Mouse (Mus musculus) liver, embryonic 14.5 days (tissue): ENCODE results near the gene Mpnd. TPM values are rescaled to one million over a fixed set of nuclear protein-coding genes. Genes with fewer than 3 reads are reported as not detected.

ENCODE experiments used
- ATAC-seq: fragments of 200-750 bp; cut with Nextera tagmentation; 2 replicates; pipeline ENCODE4 v1.8.0; 2017; ENCODE audit warnings: moderate number of reproducible peaks, mild to moderate bottlenecking, moderate library complexity; ENCODE audit not compliant: insufficient read depth
- DNase-seq, 3 experiments: peaks; one replicate each; pipeline ENCODE4 v3.0.0-alpha.2; 2012 to 2013; ENCODE audit warnings: low read depth in 3 of 3, low spot score in 3 of 3
- H3K27ac ChIP-seq: fragments of 300-500 bp; sonication (generic); 2 replicates; pipeline ENCODE4 v1.5.1; 2014; ENCODE audit warnings: moderate library complexity, mild to moderate bottlenecking, control low read depth, inconsistent platforms
- H3K27me3 ChIP-seq: fragments of 300-500 bp; sonication (generic); 2 replicates; pipeline ENCODE4 v1.6.1; 2014; ENCODE audit warnings: mild to moderate bottlenecking, low read length, moderate library complexity; ENCODE audit not compliant: control insufficient read depth, insufficient read depth
- H3K36me3 ChIP-seq: fragments of 300-500 bp; sonication (generic); replicated peaks from 2 replicates; pipeline ENCODE4 v1.6.1; 2014; ENCODE audit warnings: low read depth; ENCODE audit not compliant: control insufficient read depth, insufficient read depth
- H3K4me1 ChIP-seq, 2 experiments: fragments of 200-500 bp in 1 of 2; fragments of 300-500 bp in 1 of 2; sonication (generic) in 1 of 2; replicated peaks; 2 replicates each; pipeline ENCODE4 v1.6.1; 2012 to 2014; ENCODE audit warnings: antibody characterized with exemption in 1 of 2, inconsistent platforms in 1 of 2, low read length in 1 of 2; ENCODE audit not compliant: control insufficient read depth in 2 of 2, insufficient read depth in 2 of 2
- H3K4me2 ChIP-seq: fragments of 300-500 bp; sonication (generic); 2 replicates; pipeline ENCODE4 v1.6.1; 2014; ENCODE audit warnings: low read depth, mild to moderate bottlenecking, control low read depth, moderate library complexity
- H3K4me3 ChIP-seq, 2 experiments: fragments of 200-500 bp in 1 of 2; fragments of 300-500 bp in 1 of 2; sonication (generic) in 1 of 2; 2 replicates each; pipeline ENCODE4 v1.5.1; 2012 to 2014; ENCODE audit warnings: low read depth in 2 of 2, low read length in 2 of 2, mild to moderate bottlenecking in 2 of 2, control low read depth in 1 of 2, inconsistent platforms in 1 of 2, moderate library complexity in 1 of 2; ENCODE audit not compliant: insufficient read depth in 1 of 2
- H3K9ac ChIP-seq: fragments of 300-500 bp; sonication (generic); replicated peaks from 2 replicates; pipeline ENCODE4 v1.6.1; 2014; ENCODE audit warnings: mild to moderate bottlenecking, control low read depth, moderate library complexity
- H3K9me3 ChIP-seq: fragments of 300-500 bp; sonication (generic); 2 replicates; pipeline ENCODE4 v1.6.1; 2016; ENCODE audit warnings: low read length, mixed read lengths; ENCODE audit not compliant: control insufficient read depth
- CTCF ChIP-seq: IDR thresholded peaks from 2 replicates; pipeline ENCODE4 v1.5.1; 2016; ENCODE audit warnings: antibody characterized with exemption, low read depth, control low read depth
- EP300 ChIP-seq: IDR thresholded peaks from 2 replicates; pipeline ENCODE4 v1.6.1; 2016; ENCODE audit warnings: antibody characterized with exemption, low read depth
- WGBS: fragments of 180-500 bp; shearing (Covaris S2); extraction: QIAGEN DNeasy Blood & Tissue Kit; methylation state at CpG from one replicate; pipeline ENCODE4 v1.1.7; 2014; ENCODE audit not compliant: insufficient replicate concordance; 5-methylcytosine and 5-hydroxymethylcytosine counted together
- polyA plus RNA-seq, 2 experiments: library from polyadenylated mRNA; depleted of rRNA in 1 of 2; stranded (reverse) in 1 of 2; unstranded in 1 of 2; fragments of >200 nt; fragmentation: Nextera tagmentation in 1 of 2; extraction: Ambion mirVana in 1 of 2; gene quantifications; 2 replicates each; pipeline versions ENCODE4 v1.2.1 to v1.2.3; 2012 to 2014

Gene Mpnd
- polyA plus RNA-seq, 2 experiments = 12.9 to 15.7 TPM

DNA sequence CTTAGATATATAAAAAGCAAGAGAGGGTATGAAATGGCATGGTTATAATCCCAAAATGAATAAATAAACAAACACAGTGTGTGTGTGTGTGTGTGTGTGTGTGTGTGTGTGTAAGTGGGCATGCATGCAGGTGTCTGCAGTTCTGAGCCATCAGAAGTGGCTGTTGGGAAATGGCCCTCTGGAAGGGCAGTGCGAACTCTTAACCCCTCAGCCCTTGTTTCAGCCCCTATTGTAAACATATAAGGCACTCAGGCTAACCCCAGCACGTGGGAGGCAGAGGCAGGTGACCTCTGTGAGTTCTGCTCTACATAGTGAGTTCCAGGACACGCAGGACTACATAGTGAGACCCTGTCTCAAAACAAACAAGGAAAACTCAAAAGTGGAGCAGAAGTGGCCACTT is 28.2 kb upstream of the Mpnd start:
- no peak for ATAC-seq
- H3K27me3 ChIP-seq = no peaks in the 10 kb centered on the region; the same call in 1 of the 2 replicates
- no peak overlapping the region for H3K27ac ChIP-seq
- no peaks in the 10 kb centered on the region for H3K36me3 ChIP-seq
- H3K9me3 ChIP-seq = no peaks in the 10 kb centered on the region
- H3K4me1 ChIP-seq = 0 out of 4 replicates have a peak, but pooled peaks cover 0 to 4% of the 10 kb centered on the region in 2 experiments
- no peak overlapping the region for H3K4me3 ChIP-seq
- H3K9ac ChIP-seq = no peak overlapping the region
- no peak for DNase-seq
- no peak for TF ChIP-seq CTCF
- TF ChIP-seq EP300 = no peak
- no peak overlapping the region for H3K4me2 ChIP-seq
- WGBS = 35% methylated on average over 3 of the region's 3 CpGs

DNA sequence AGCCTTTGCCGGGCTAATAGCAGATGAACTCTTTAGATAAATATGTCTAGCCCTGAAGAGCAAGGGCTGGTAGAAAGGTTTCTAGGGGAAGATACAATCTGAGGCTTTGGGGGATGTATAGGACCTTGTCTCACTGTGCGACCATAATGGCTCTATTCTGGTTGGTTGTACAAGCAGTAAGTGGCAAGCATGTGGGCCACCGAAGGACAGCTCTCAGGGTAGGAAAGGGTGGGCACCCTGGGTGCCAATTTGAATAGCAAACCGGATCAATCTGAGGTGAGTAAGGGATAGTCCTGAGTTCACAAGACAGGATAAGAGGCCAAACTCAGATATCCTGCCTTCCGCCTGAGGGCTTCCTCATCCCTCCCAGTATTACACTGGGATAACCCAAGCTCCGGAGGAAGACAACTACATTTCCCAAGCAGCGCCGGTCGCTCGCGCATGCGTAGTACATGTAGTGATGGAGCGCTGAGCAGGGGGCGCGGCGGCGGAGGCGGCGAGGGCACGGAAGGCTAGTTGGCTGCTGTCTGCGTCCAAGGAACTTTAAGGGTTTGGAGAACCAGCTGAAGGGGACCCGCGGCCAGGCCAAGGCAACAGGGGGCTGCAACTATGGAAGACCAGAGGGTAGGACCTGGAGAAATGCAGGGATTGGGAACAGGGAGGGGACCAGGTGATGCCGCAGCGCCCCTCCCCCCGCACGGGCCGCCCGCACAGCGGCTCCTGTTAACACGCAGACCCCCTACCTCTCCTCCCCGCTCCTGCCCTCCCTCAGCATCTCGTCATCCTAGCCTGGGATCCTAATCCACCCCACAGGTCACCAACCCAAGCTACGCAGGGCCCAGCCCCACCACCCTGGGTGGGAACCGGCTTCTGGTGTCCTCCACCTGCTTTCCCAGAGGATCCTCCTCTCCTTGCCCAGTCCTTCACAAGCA is 19.2 kb upstream of the Mpnd start, which contains the start of gene Fsd1:
Gene Fsd1, plus strand, starts transcription at position 480 of the 932 bp plus-strand sequence.
- no peak for TF ChIP-seq CTCF
- TF ChIP-seq EP300 = no peak
- DNase-seq = no peak
- Histone ChIP-seq H3K9me3 (no peaks in the 10 kb centered on the region), H3K4me3 (no peak within 1 kb of the TSS), H3K4me2 (no peak within 1 kb of the TSS), H3K4me1 (no peaks in the 10 kb centered on the region), H3K27me3 (peaks cover 10% of the 10 kb centered on the region), H3K27ac (no peak within 1 kb of the TSS), H3K36me3 (no peaks in the 10 kb centered on the region), H3K9ac (no peak within 1 kb of the TSS)
- ATAC-seq = no peak
- WGBS = 7% methylated on average over 30 of the region's 35 CpGs

DNA sequence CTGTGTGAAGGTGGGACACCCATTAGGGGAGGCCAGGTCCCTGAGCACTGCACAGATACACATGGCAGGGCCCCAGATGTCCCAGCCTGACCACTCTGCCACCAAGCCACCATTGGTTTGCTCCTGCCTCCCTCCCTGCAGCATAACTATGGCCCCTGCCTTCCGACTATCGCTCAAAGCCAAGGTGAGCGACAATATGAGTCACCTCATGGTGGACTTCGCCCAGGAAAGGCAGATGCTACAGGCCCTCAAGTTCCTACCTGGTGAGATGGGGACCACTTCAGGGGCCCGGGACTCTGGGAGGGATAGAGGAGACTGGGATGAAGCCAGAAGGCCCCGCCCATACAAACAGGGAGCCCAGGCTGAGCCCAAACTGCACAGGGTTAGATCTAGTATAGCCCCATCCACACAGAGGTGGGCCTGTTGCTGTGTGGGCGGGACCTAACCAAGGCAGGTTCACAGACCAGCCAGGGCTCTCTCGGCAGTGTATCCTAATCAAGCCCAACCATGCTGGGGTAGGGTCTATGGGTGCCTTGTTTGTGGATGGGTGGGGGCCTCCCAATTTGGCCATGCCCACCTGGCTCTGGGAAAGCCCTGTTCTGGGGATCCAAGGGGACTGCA is 15.1 kb upstream of the Mpnd start:
- H3K9me3 ChIP-seq = no peaks in the 10 kb centered on the region
- no peaks in the 10 kb centered on the region for H3K36me3 ChIP-seq
- H3K4me2 ChIP-seq = no peak overlapping the region
- DNase-seq = no peak
- TF ChIP-seq CTCF (no peak), EP300 (no peak)
- H3K4me3 ChIP-seq = no peak overlapping the region
- H3K4me1 ChIP-seq = no peaks in the 10 kb centered on the region
- H3K9ac ChIP-seq = no peak overlapping the region
- H3K27me3 ChIP-seq = peaks cover 10% of the 10 kb centered on the region
- WGBS = 59% methylated on average over 8 of the region's 8 CpGs
- ATAC-seq = 0 out of 2 replicates have a peak, but pooled peaks have one; percentile 23
- H3K27ac ChIP-seq = no peak overlapping the region

DNA sequence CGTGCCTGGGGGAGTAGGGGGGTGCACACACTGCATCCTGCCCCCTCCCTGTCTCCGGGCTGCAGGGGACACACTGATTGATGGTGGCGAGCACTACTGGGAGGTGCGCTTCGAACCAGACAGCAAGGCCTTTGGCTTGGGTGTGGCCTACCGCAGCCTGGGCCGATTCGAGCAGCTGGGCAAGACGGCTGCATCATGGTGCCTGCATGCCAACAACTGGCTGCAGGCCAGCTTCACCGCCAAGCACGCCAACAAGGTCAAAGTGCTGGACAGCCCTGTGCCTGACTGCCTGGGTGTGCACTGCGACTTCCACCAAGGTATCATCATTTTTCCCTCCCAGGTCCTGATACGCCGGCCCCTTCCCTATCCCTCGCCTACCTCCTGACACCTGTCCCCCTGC is 9.5 kb upstream of the Mpnd start:
- WGBS = 77% methylated on average over 15 of the region's 15 CpGs
- Histone ChIP-seq H3K9ac (no peak overlapping the region), H3K4me1 (no peaks in the 10 kb centered on the region), H3K27me3 (no peaks in the 10 kb centered on the region), H3K27ac (no peak overlapping the region), H3K36me3 (no peaks in the 10 kb centered on the region), H3K9me3 (no peaks in the 10 kb centered on the region), H3K4me3 (no peak overlapping the region), H3K4me2 (no peak overlapping the region)
- TF ChIP-seq EP300 = no peak
- TF ChIP-seq CTCF = no peak
- ATAC-seq (no peak), DNase-seq (no peak)

DNA sequence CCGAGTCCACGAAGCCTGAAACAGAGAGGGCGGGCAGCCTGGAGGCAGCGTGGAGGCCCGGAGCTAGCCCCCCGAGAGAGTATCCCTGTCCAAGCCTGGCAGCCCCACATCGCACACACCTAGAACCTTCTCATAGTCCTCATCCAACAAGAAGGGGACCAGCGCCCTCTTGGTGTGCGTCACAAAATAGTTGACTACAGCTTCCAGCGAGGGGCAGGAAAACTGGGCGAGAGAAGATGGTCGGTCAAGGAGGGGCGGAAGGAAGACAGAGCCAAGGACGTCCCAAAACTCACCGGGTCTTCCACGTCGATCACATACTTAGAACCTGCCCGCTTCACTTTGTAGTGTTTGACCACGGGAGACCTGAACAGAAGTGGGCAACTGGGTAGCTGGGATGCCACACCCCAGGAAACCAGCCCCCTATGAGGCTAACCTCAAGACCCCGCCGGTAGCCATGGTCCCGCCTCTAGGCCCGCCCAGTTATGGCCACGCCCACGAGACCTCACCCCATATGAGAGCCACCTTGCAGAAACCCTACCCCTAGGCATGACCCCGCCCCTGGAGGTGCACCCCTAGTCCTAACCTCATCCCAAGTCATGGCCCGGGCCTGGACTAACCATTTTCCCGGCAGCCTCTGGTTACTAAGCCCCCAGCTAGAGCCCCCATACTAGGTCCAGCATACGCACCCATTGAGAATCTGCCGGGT is 5.6 kb upstream of the Mpnd start:
- H3K27ac ChIP-seq = no peak overlapping the region
- no peaks in the 10 kb centered on the region for H3K9me3 ChIP-seq
- no peaks in the 10 kb centered on the region for H3K36me3 ChIP-seq
- H3K4me2 ChIP-seq = peak overlapping the region; percentile 31; the same call in 1 of the 2 replicates
- DNase-seq (no peak), ATAC-seq (no peak)
- no peaks in the 10 kb centered on the region for H3K4me1 ChIP-seq
- H3K4me3 ChIP-seq = no peak overlapping the region
- WGBS = 11% methylated on average over 30 of the region's 30 CpGs
- no peak overlapping the region for H3K9ac ChIP-seq
- TF ChIP-seq EP300 = no peak
- TF ChIP-seq CTCF = no peak
- H3K27me3 ChIP-seq = no peaks in the 10 kb centered on the region
